Mouse (Mus musculus) bone marrow, adult 2 months (tissue): ENCODE measurements at regions not wholly inside any gene's neighbourhood (a gene's known extent, or its start where the extent isn't known, plus 50 kb on each side); places are given as distances from the start of the nearest gene placed in this dataset.

Source experiments
- H3K27ac ChIP-seq: fragments of 200-500 bp; 2 replicates; pipeline ENCODE4 v1.5.1; 2012; ENCODE audit warnings: low read depth, mild to moderate bottlenecking, control low read depth, inconsistent platforms, low read length; ENCODE audit not compliant: control insufficient read depth, poor library complexity, insufficient read depth
- H3K4me1 ChIP-seq: fragments of 200-500 bp; 2 replicates; pipeline ENCODE4 v1.6.1; 2011; ENCODE audit warnings: low read length; ENCODE audit not compliant: control insufficient read depth, insufficient read depth
- H3K4me3 ChIP-seq: fragments of 200-500 bp; replicated peaks from 2 replicates; pipeline ENCODE3; 2011; ENCODE audit warnings: mild to moderate bottlenecking, low read depth, low read length, control low read depth; ENCODE audit not compliant: control insufficient read depth
- CTCF ChIP-seq: fragments of 200-500 bp; IDR thresholded peaks from 2 replicates; pipeline ENCODE4 v1.5.1; 2011; ENCODE audit warnings: low read length, control low read depth; ENCODE audit not compliant: control insufficient read depth, insufficient read depth
- POLR2A ChIP-seq: fragments of 200-500 bp; IDR thresholded peaks from 2 replicates; pipeline ENCODE4 v1.6.1; 2011; ENCODE audit warnings: low read depth, mild to moderate bottlenecking, control low read depth, low read length, borderline replicate concordance; ENCODE audit not compliant: control insufficient read depth
- WGBS: fragments of 180-500 bp; shearing (Covaris S2); methylation state at CpG from one replicate; pipeline ENCODE4 v1.1.7; 2018; 5-methylcytosine and 5-hydroxymethylcytosine counted together

- H3K4me1 ChIP-seq: no peaks in the 10 kb centered on the region
- no peak overlapping the region for H3K4me3 ChIP-seq
- 83% methylated on average over 9 of the region's 9 CpGs for WGBS
- TF ChIP-seq CTCF (no peak), POLR2A (no peak)
- no peak overlapping the region for H3K27ac ChIP-seq
Observed at GRCm38 (mm10) chr3:149134028-149134938, 143.9 kb upstream of the Adgrl2 start.

GRCm38 (mm10) chr3:149118806-149119205 lies 128.5 kb upstream of the Adgrl2 start:
- H3K4me3 ChIP-seq: no peak overlapping the region
- H3K4me1 ChIP-seq: no peaks in the 10 kb centered on the region
- no peak overlapping the region for H3K27ac ChIP-seq
- no peak for TF ChIP-seq POLR2A
- no peak for TF ChIP-seq CTCF
- WGBS: 72% methylated on average over 5 of the region's 5 CpGs

GRCm38 (mm10) chr3:149117684-149118056 lies 127.3 kb upstream of the Adgrl2 start:
- TF ChIP-seq CTCF: no peak
- TF ChIP-seq POLR2A: no peak
- Histone ChIP-seq H3K4me3 (no peak overlapping the region), H3K27ac (no peak overlapping the region), H3K4me1 (no peaks in the 10 kb centered on the region)
- 98% methylated on average over 4 of the region's 4 CpGs for WGBS

- H3K27ac ChIP-seq: no peak overlapping the region
- TF ChIP-seq POLR2A: no peak
- TF ChIP-seq CTCF: no peak
Observed at GRCm38 (mm10) chr3:149117018-149117683, 126.8 kb upstream of the Adgrl2 start.

GRCm38 (mm10) chr3:149116604-149117003 lies 126.2 kb upstream of the Adgrl2 start:
- H3K4me3 ChIP-seq: no peak overlapping the region
- peaks cover 2% of the 10 kb centered on the region; the same call in 1 of the 2 replicates for H3K4me1 ChIP-seq
- WGBS: 82% methylated on average over 11 of the region's 11 CpGs
- H3K27ac ChIP-seq: no peak overlapping the region
- TF ChIP-seq POLR2A (no peak), CTCF (no peak)

More at GRCm38 (mm10) chr3:149117018-149117683, 126.8 kb upstream of the Adgrl2 start:
- Histone ChIP-seq H3K4me1 (peaks cover 2% of the 10 kb centered on the region; the same call in 1 of the 2 replicates), H3K4me3 (no peak overlapping the region)
- WGBS: 58% methylated on average over 6 of the region's 6 CpGs

GRCm38 (mm10) chr3:149115901-149116300 lies 125.5 kb upstream of the Adgrl2 start:
- TF ChIP-seq CTCF (no peak), POLR2A (no peak)
- Histone ChIP-seq H3K4me1 (peaks cover 2% of the 10 kb centered on the region; the same call in 1 of the 2 replicates), H3K4me3 (no peak overlapping the region), H3K27ac (no peak overlapping the region)
- WGBS: 81% methylated on average over 12 of the region's 12 CpGs

- WGBS: 30% methylated on average over 6 of the region's 6 CpGs
- Histone ChIP-seq H3K4me3 (no peak overlapping the region), H3K27ac (no peak overlapping the region), H3K4me1 (peaks cover 2% of the 10 kb centered on the region; the same call in 1 of the 2 replicates)
- TF ChIP-seq CTCF: no peak
- TF ChIP-seq POLR2A: no peak
Observed at GRCm38 (mm10) chr3:149112878-149113277, 122.5 kb upstream of the Adgrl2 start.

- TF ChIP-seq POLR2A (no peak), CTCF (no peak)
- WGBS: 37% methylated on average over 19 of the region's 19 CpGs
- H3K4me3 ChIP-seq: no peak overlapping the region
- H3K27ac ChIP-seq: no peak overlapping the region
- peaks cover 2% of the 10 kb centered on the region; the same call in 1 of the 2 replicates for H3K4me1 ChIP-seq
Observed at GRCm38 (mm10) chr3:149111529-149112439, 121.4 kb upstream of the Adgrl2 start.
